Mouse (Mus musculus) MEL (cell line): ENCODE measurements around the gene Hspb11. TPM values are rescaled to one million over a fixed set of nuclear protein-coding genes. Genes with fewer than 3 reads are reported as not detected.

Source experiments
- DNase-seq: peaks from one replicate; pipeline ENCODE4 v3.0.0; 2011; ENCODE audit warnings: low read depth, low spot score
- H3K27ac ChIP-seq: 2 replicates; pipeline ENCODE4 v1.5.1; 2012; ENCODE audit warnings: low read depth, mild to moderate bottlenecking, control low read depth, low read length, moderate library complexity; ENCODE audit not compliant: control insufficient read depth
- H3K27me3 ChIP-seq, 2 experiments: fragments of 150-350 bp in 1 of 2; sonication (generic) in 1 of 2; 2 replicates each; pipeline ENCODE4 v1.6.1; 2012; ENCODE audit warnings: low read length in 2 of 2, mild to moderate bottlenecking in 2 of 2, improper control_type of control experiment in 1 of 2, moderate library complexity in 1 of 2; ENCODE audit not compliant: insufficient read depth in 2 of 2, control insufficient read depth in 1 of 2
- H3K36me3 ChIP-seq, 2 experiments: 2 replicates each; pipeline ENCODE4 v1.6.1; 2012 to 2014; ENCODE audit warnings: low read length in 2 of 2, improper control_type of control experiment in 1 of 2, inconsistent platforms in 1 of 2, mild to moderate bottlenecking in 1 of 2; ENCODE audit not compliant: insufficient read depth in 2 of 2, control insufficient read depth in 1 of 2
- H3K4me1 ChIP-seq, 2 experiments: fragments of 150-350 bp in 1 of 2; sonication (generic) in 1 of 2; 2 replicates each; pipeline ENCODE4 v1.6.1; 2012; ENCODE audit warnings: low read length in 2 of 2, improper control_type of control experiment in 1 of 2, mild to moderate bottlenecking in 1 of 2; ENCODE audit not compliant: insufficient read depth in 2 of 2, control insufficient read depth in 1 of 2
- H3K4me3 ChIP-seq, 2 experiments: fragments of 150-350 bp in 1 of 2; sonication (generic) in 1 of 2; 2 replicates each; pipeline ENCODE4 v1.5.1; 2012; ENCODE audit warnings: low read depth in 2 of 2, low read length in 2 of 2, mild to moderate bottlenecking in 2 of 2, moderate library complexity in 2 of 2, control low read depth in 1 of 2, improper control_type of control experiment in 1 of 2; ENCODE audit not compliant: control insufficient read depth in 1 of 2, insufficient read depth in 1 of 2
- H3K79me2 ChIP-seq: 2 replicates; pipeline ENCODE4 v1.6.1; 2012; ENCODE audit warnings: mild to moderate bottlenecking, low read length, moderate library complexity; ENCODE audit not compliant: control insufficient read depth, poor library complexity, insufficient read depth
- H3K9ac ChIP-seq: 2 replicates; pipeline ENCODE4 v1.6.1; 2012; ENCODE audit warnings: low read depth, mild to moderate bottlenecking, control low read depth, low read length, moderate library complexity; ENCODE audit not compliant: control insufficient read depth, poor library complexity, severe bottlenecking
- H3K9me3 ChIP-seq: fragments of 150-350 bp; sonication (generic); replicated peaks from 2 replicates; pipeline ENCODE4 v1.6.1; 2012; ENCODE audit warnings: mild to moderate bottlenecking, low read length, improper control_type of control experiment, moderate library complexity; ENCODE audit not compliant: insufficient read depth
- CHD1 ChIP-seq: IDR thresholded peaks from 2 replicates; pipeline ENCODE4 v1.6.1; 2012; ENCODE audit warnings: low read depth, mild to moderate bottlenecking, inconsistent platforms, low read length, improper control_type of control experiment
- ELF1 ChIP-seq: IDR thresholded peaks from 2 replicates; pipeline ENCODE4 v1.6.1; 2014; ENCODE audit warnings: low read depth, mild to moderate bottlenecking, inconsistent platforms, low read length, improper control_type of control experiment, moderate library complexity
- ETS1 ChIP-seq: IDR thresholded peaks from 2 replicates; pipeline ENCODE4 v1.6.1; 2012; ENCODE audit warnings: low read depth, mild to moderate bottlenecking, inconsistent platforms, low read length, improper control_type of control experiment, moderate library complexity
- GABPA ChIP-seq: IDR thresholded peaks from 2 replicates; pipeline ENCODE4 v1.6.1; 2012; ENCODE audit warnings: low read depth, mild to moderate bottlenecking, inconsistent platforms, low read length, improper control_type of control experiment, moderate library complexity
- GATA1 ChIP-seq: IDR thresholded peaks from 2 replicates; pipeline ENCODE4 v1.6.1; 2011; ENCODE audit warnings: low read depth, low read length, improper control_type of control experiment
- HCFC1 ChIP-seq: IDR thresholded peaks from 2 replicates; pipeline ENCODE4 v1.6.1; 2012; ENCODE audit warnings: low read depth, mild to moderate bottlenecking, inconsistent platforms, low read length, improper control_type of control experiment, moderate library complexity
- KAT2A ChIP-seq: conservative IDR thresholded peaks from 2 replicates; pipeline ENCODE4 v1.6.1; 2012; ENCODE audit warnings: low read depth, low read length, improper control_type of control experiment, inconsistent platforms
- MAX ChIP-seq: IDR thresholded peaks from 2 replicates; pipeline ENCODE4 v1.6.1; 2011; ENCODE audit warnings: low read length, improper control_type of control experiment
- MAZ ChIP-seq: IDR thresholded peaks from 2 replicates; pipeline ENCODE4 v1.6.1; 2012; ENCODE audit warnings: low read depth, mild to moderate bottlenecking, inconsistent platforms, low read length, improper control_type of control experiment
- MEF2A ChIP-seq: IDR thresholded peaks from 2 replicates; pipeline ENCODE4 v1.6.1; 2014; ENCODE audit warnings: low read depth, mild to moderate bottlenecking, inconsistent platforms, low read length, improper control_type of control experiment; ENCODE audit not compliant: poor library complexity, insufficient replicate concordance, severe bottlenecking; ENCODE audit errors: extremely low read depth
- MXI1 ChIP-seq: IDR thresholded peaks from 2 replicates; pipeline ENCODE4 v1.6.1; 2011; ENCODE audit warnings: mild to moderate bottlenecking, low read depth, low read length, improper control_type of control experiment
- MYB ChIP-seq: IDR thresholded peaks from 2 replicates; pipeline ENCODE4 v1.6.1; 2011; ENCODE audit warnings: mild to moderate bottlenecking, low read depth, low read length, improper control_type of control experiment
- MYC ChIP-seq: IDR thresholded peaks from 2 replicates; pipeline ENCODE4 v1.6.1; 2011; ENCODE audit warnings: low read depth, mild to moderate bottlenecking, low read length, improper control_type of control experiment, moderate library complexity
- POLR2A ChIP-seq, 2 experiments: IDR thresholded peaks; 2 replicates each; pipeline ENCODE4 v1.6.1; 2011 to 2012; ENCODE audit warnings: low read length in 2 of 2, mild to moderate bottlenecking in 2 of 2, control low read depth in 1 of 2, improper control_type of control experiment in 1 of 2, low read depth in 1 of 2, moderate library complexity in 1 of 2; ENCODE audit not compliant: control insufficient read depth in 1 of 2, insufficient read depth in 1 of 2, poor library complexity in 1 of 2
- POLR2AphosphoS2 ChIP-seq: IDR thresholded peaks from 2 replicates; pipeline ENCODE4 v1.6.1; 2011; ENCODE audit warnings: low read length, improper control_type of control experiment
- RAD21 ChIP-seq: IDR thresholded peaks from 2 replicates; pipeline ENCODE4 v1.6.1; 2011; ENCODE audit warnings: mild to moderate bottlenecking, low read depth, low read length, improper control_type of control experiment
- TAL1 ChIP-seq: IDR thresholded peaks from 2 replicates; pipeline ENCODE4 v1.6.1; 2012; ENCODE audit warnings: mild to moderate bottlenecking, inconsistent platforms, low read length, moderate library complexity, mixed read lengths
- USF1 ChIP-seq: IDR thresholded peaks from 2 replicates; pipeline ENCODE4 v1.6.1; 2014; ENCODE audit warnings: low read depth, mild to moderate bottlenecking, inconsistent platforms, low read length, improper control_type of control experiment, moderate library complexity
- USF2 ChIP-seq, 2 experiments: IDR thresholded peaks; 2 replicates each; pipeline ENCODE4 v1.6.1; 2011 to 2012; ENCODE audit warnings: improper control_type of control experiment in 2 of 2, low read length in 2 of 2, borderline replicate concordance in 1 of 2, inconsistent platforms in 1 of 2, low read depth in 1 of 2, mild to moderate bottlenecking in 1 of 2; ENCODE audit not compliant: insufficient read depth in 1 of 2
- ZKSCAN1 ChIP-seq: IDR thresholded peaks from 2 replicates; pipeline ENCODE4 v1.6.1; 2012; ENCODE audit warnings: low read depth, mild to moderate bottlenecking, inconsistent platforms, low read length, improper control_type of control experiment, moderate library complexity
- ZNF384 ChIP-seq: IDR thresholded peaks from 2 replicates; pipeline ENCODE4 v1.6.1; 2012; ENCODE audit warnings: low read depth, mild to moderate bottlenecking, inconsistent platforms, low read length, improper control_type of control experiment
- polyA plus RNA-seq, 2 experiments: library from polyadenylated mRNA; stranded (reverse) in 1 of 2; unstranded in 1 of 2; fragments of >175 nt in 1 of 2; fragments of >200 nt in 1 of 2; gene quantifications; 2 replicates each; pipeline versions ENCODE4 v1.2.1 to v1.2.4; 2012; ENCODE audit warnings: low replicate concordance in 2 of 2, low read depth in 1 of 2; ENCODE audit not compliant: insufficient read length in 2 of 2, insufficient read depth in 1 of 2, missing spikeins in 1 of 2
- total RNA-seq: library from RNA; depleted of rRNA; stranded (reverse); fragments of 300-350 nt; gene quantifications from 2 replicates; pipeline ENCODE4 v1.2.3, GENCODE M21; 2012

The Hspb11 gene
- total and polyA plus RNA-seq, 3 experiments, result 11.2 to 16.8 TPM; not detected in 1

DNA sequence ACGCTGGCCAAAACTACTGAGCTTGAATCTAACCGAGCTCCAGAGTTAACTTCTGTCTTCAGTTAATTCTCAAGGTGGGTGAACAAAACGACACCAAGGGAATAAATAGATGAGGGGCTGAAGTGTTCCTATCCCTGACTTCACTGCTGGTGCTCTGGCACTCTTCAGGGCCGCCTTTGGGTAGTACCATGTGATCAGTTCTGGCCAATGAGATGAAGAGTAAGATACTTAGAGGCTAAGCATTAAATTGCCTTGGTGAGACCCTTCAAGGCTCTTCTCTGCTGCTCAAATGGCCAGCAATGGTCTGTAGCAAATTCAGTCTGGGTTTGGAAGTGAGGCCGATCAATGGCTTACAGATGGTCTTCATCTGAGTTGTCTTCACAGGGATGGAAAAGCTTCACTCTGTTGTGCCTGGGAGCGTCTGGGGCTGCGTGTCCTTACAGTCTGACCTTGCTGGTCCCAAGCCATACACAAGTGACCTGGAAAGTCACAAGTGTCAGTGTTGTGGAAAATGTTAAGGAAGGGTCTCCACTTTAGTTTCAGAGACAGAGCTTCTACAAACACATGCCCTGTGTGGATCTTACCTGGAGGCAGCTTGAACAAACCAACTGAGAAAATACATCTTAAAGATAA lies 27.6 kb downstream of the Hspb11 start:
- TF ChIP-seq GATA1, result no peak
- no peak for TF ChIP-seq GABPA
- peak; percentile 59; the same call in 1 of the 2 replicates for TF ChIP-seq USF1
- TF ChIP-seq, all 39 proteins: peak for 1
- no peak for DNase-seq
- H3K4me3 ChIP-seq, result no peak overlapping the region
- no peak overlapping the region for H3K27ac ChIP-seq
- peaks cover 0 to 3% of the 10 kb centered on the region in 2 experiments; a peak in 2 of 4 replicates for H3K36me3 ChIP-seq
- H3K27me3 ChIP-seq, result no peaks in the 10 kb centered on the region
- no peak overlapping the region for H3K9ac ChIP-seq
- H3K9me3 ChIP-seq, result no peaks in the 10 kb centered on the region
- no peaks in the 10 kb centered on the region for H3K79me2 ChIP-seq
- H3K4me1 ChIP-seq, result peaks cover 0 to 7% of the 10 kb centered on the region in 2 experiments; a peak in 2 of 4 replicates

DNA sequence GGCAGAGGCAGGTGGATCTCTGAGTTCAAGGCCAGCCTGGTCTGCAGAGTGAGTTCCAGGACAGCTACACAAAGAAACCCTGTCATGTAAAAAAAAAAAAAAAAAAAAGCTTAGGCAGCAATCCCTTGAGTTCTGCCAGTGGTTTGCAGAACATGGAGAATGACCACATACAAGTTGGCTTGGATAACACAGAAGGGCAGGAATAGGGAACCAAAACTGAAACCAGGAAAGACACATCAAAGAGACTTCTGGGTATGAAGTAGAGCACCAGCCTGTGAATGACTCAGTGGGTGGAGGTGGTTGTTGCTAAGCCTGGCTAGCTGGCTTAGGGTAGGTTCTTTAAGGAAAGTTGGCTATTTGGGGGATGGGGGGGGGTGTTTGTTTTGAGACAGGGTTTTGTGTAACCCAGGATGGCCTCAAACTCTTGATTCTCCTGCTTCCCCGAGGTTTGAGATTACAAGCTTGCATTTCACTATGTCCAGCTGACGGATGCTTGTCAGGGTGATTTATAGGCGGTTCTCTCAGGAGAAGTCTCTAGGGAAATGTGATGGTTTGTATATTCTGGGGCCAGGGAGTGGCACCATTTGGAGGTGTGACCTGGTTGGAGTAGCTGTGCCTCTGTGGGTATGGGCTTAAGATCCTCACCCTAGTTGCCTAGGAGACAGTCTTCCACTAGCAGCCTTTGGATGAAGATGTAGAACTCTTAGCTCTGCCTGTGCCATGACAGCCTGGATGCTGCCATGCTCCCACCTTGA lies 32.2 kb downstream of the Hspb11 start:
- Histone ChIP-seq H3K79me2 (no peaks in the 10 kb centered on the region), H3K36me3 (peaks cover 0 to 3% of the 10 kb centered on the region in 2 experiments; a peak in 2 of 4 replicates), H3K27ac (no peak overlapping the region), H3K9ac (no peak overlapping the region), H3K4me1 (peaks cover 0 to 7% of the 10 kb centered on the region in 2 experiments; a peak in 2 of 4 replicates), H3K9me3 (no peaks in the 10 kb centered on the region), H3K4me3 (no peak overlapping the region), H3K27me3 (no peaks in the 10 kb centered on the region)
- DNase-seq, result peak; percentile 39
- TF ChIP-seq ZNF384 (peak; percentile 73), GATA1 (no peak)

DNA sequence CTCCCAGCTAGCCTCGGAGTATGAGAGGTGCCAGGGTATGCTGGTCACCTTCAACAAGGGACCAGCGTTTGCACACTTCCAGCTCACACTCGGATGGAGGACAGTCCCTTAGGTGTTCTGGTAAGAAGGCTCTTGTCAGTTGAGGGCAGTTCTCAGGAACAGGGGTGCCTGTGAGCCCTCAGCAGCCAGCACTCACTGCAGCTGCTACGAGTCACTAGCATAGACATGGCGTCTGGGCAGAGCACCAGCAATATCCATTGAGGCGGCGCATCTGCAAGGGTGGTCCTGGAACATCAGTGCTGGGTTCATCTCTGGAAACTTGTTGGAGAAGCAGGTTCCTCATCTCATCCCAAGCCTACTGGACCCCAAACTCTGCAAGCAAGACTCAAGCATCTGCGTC lies 33.0 kb downstream of the Hspb11 start:
- H3K4me1 ChIP-seq, result peaks cover 0 to 7% of the 10 kb centered on the region in 2 experiments; a peak in 2 of 4 replicates
- no peak overlapping the region for H3K9ac ChIP-seq
- no peak for TF ChIP-seq USF2 (IDR thresholded peaks at IDR 0.05; ENCODE audit: borderline replicate concordance in 1 of 2, insufficient read depth in 1 of 2, low read depth in 1 of 2, low read length in 2 of 2)
- TF ChIP-seq ELF1, result no peak
- TF ChIP-seq POLR2A (IDR thresholded peaks at IDR 0.05; ENCODE audit: control insufficient read depth in 1 of 2, insufficient read depth in 1 of 2, low read depth in 1 of 2, low read length in 2 of 2, poor library complexity in 1 of 2), result no peak
- no peak for TF ChIP-seq MAX
- no peak for TF ChIP-seq MYB
- no peak for TF ChIP-seq KAT2A
- no peak for TF ChIP-seq MXI1
- no peak for TF ChIP-seq RAD21
- TF ChIP-seq MEF2A, result no peak
- TF ChIP-seq GABPA, result no peak
- TF ChIP-seq MYC, result no peak
- TF ChIP-seq ETS1, result no peak
- TF ChIP-seq MAZ, result no peak
- TF ChIP-seq HCFC1, result no peak
- TF ChIP-seq POLR2AphosphoS2, result no peak
- no peak for TF ChIP-seq ZKSCAN1
- no peak for TF ChIP-seq TAL1
- TF ChIP-seq CHD1, result no peak
- H3K27ac ChIP-seq, result no peak overlapping the region
- H3K27me3 ChIP-seq, result no peaks in the 10 kb centered on the region
- H3K79me2 ChIP-seq, result no peaks in the 10 kb centered on the region
- DNase-seq, result no peak
- no peaks in the 10 kb centered on the region for H3K9me3 ChIP-seq
- H3K36me3 ChIP-seq, result peaks cover 0 to 3% of the 10 kb centered on the region in 2 experiments; a peak in 2 of 4 replicates
- H3K4me3 ChIP-seq, result no peak overlapping the region
